8 mouse cellular contexts compared by ENCODE assay signal in genomic region chr6:125422051-125422822, GRCm38 (mm10). TPM values are rescaled to one million over a fixed set of nuclear protein-coding genes. Genes with fewer than 3 reads are reported as not detected.
DNase-seq lines count a peak whose midpoint lies in the region; ATAC-seq and TF ChIP-seq lines count a peak whose summit lies in the region.

No protein-coding gene starts in this region.

- peak overlapping the region; percentile 84 for H3K27ac ChIP-seq in embryonic facial prominence, embryonic 15.5 days (replicated peaks)
- H3K27ac ChIP-seq in spleen, adult 2 months (ENCODE audit: insufficient read depth, low read length): no peak overlapping the region

- no peaks in the 10 kb centered on the region for H3K9me3 ChIP-seq in embryonic facial prominence, embryonic 15.5 days (replicated peaks)

- H3K9ac ChIP-seq in embryonic facial prominence, embryonic 15.5 days: no peak overlapping the region

- peak overlapping the region; percentile 19 for H3K4me3 ChIP-seq in embryonic facial prominence, embryonic 15.5 days (replicated peaks)
- H3K4me3 ChIP-seq in spleen, adult 2 months (ENCODE audit: extremely low read depth, insufficient read depth, insufficient read length): peak overlapping the region; percentile 14; the same call in 1 of the 2 replicates

- H3K27me3 ChIP-seq in embryonic facial prominence, embryonic 15.5 days: no peaks in the 10 kb centered on the region; the same call in 1 of the 2 replicates
- H3K27me3 ChIP-seq in spleen, adult 2 months (ENCODE audit: control insufficient read depth, insufficient read depth, low read length): no peaks in the 10 kb centered on the region

- DNase-seq in 3T3-L1 (ENCODE audit: low read depth, low spot score) (peak; percentile 60), R1 (ENCODE audit: low read depth, low spot score) (peak; percentile 95)
- peak; percentile 55 to 67 for DNase-seq in heart, postnatal 14 days
- peak; percentile 78 to 86 for DNase-seq in kidney, postnatal 4 days
- peak in 1 of 2 experiments; percentile 62 for DNase-seq in spleen, adult 2 months (ENCODE audit: low read depth in 1 of 2, low spot score in 2 of 2)
- no peak for DNase-seq in left cerebral cortex, adult 18-20 months (ENCODE audit: low spot score in 2 of 2)

- intact Hi-C loops in heart, postnatal 14 days (cut with DNase I): no loop called here

- H3K4me1 ChIP-seq in embryonic facial prominence, embryonic 15.5 days: peaks cover 56% of the 10 kb centered on the region
- peaks cover 11% of the 10 kb centered on the region for H3K4me1 ChIP-seq in spleen, adult 2 months (ENCODE audit: control insufficient read depth, insufficient read depth, insufficient read length)

- ATAC-seq in embryonic facial prominence, embryonic 15.5 days (ENCODE audit: insufficient number of reproducible peaks, low FRiP score, low TSS enrichment, low read depth): peak; percentile 65
- peak; percentile 64 for ATAC-seq in megakaryocyte-erythroid progenitor cell, adult 5-6 weeks (replicated peaks; ENCODE audit: low FRiP score, low TSS enrichment, poor library complexity, severe bottlenecking)

- 16% methylated on average over 19 of the region's 20 CpGs for whole genome bisulfite sequencing in embryonic facial prominence, embryonic 15.5 days
- 19% methylated on average over 20 of the region's 20 CpGs for WGBS in spleen, adult 2 months

- no peak; the same call in 1 of the 2 replicates for TF ChIP-seq POLR2A in spleen, adult 2 months (IDR thresholded peaks at IDR 0.05; ENCODE audit: low read depth, low read length)

- H3K36me3 ChIP-seq in embryonic facial prominence, embryonic 15.5 days: no peaks in the 10 kb centered on the region
- no peaks in the 10 kb centered on the region for H3K36me3 ChIP-seq in spleen, adult 2 months (ENCODE audit: control insufficient read depth, insufficient read depth, low read length)

- no peak for TF ChIP-seq CTCF in spleen, adult 2 months (IDR thresholded peaks at IDR 0.05; ENCODE audit: extremely low read depth, insufficient read depth, insufficient read length, insufficient replicate concordance)

- H3K4me2 ChIP-seq in embryonic facial prominence, embryonic 15.5 days (replicated peaks): peak overlapping the region; percentile 36

RNA-seq across cellular contexts. Expression of gene Plekhg6, which starts 41.6 kb away (rescaled TPM):
- polyA plus RNA-seq in embryonic facial prominence, embryonic 15.5 days (2015; fragmentation: Nextera tagmentation; extraction: Ambion mirVana): 3.5 and 3.8 TPM in 2 replicates
- total RNA-seq in heart, postnatal 14 days (2021): not detected
- not detected in 2 replicates for total RNA-seq in megakaryocyte-erythroid progenitor cell, adult 5-6 weeks (2014; fragmentation: Nextera tagmentation)
- not detected in 2 replicates for total RNA-seq in megakaryocyte-erythroid progenitor cell, adult 5-6 weeks (2017)
- polyA plus RNA-seq in spleen, adult 2 months (2012; rRNA removed): not detected in 2 replicates
- total RNA-seq in left cerebral cortex, adult 18-20 months (2021): under 1 TPM; 0.35 to 0.56 TPM

Comparison
In these comparisons a context has a peak if more than half of its experiments do, and no peak if none do; other contexts are left out.
1. DNase-seq: peak in 3T3-L1 (single experiment), R1 (single experiment), heart, postnatal 14 days (2 of 2) and kidney, postnatal 4 days (2 of 2); none in left cerebral cortex, adult 18-20 months (0 of 2).